Mouse (Mus musculus): ENCODE measurements around the gene Evx2. TPM values are rescaled to one million over a fixed set of nuclear protein-coding genes. Genes with fewer than 3 reads are reported as not detected.

The Evx2 gene
- not detected in 2 replicates for polyA plus RNA-seq (2021; fragmentation: Nextera tagmentation)
- long read RNA-seq, experiment 1: 0 reads
- long read RNA-seq, experiment 2: 0 reads

GRCm38 (mm10) chr2:74659507-74660005, at the start of gene Evx2:
Gene Evx2, minus strand, starts transcription at chr2:74659557.

DNA sequence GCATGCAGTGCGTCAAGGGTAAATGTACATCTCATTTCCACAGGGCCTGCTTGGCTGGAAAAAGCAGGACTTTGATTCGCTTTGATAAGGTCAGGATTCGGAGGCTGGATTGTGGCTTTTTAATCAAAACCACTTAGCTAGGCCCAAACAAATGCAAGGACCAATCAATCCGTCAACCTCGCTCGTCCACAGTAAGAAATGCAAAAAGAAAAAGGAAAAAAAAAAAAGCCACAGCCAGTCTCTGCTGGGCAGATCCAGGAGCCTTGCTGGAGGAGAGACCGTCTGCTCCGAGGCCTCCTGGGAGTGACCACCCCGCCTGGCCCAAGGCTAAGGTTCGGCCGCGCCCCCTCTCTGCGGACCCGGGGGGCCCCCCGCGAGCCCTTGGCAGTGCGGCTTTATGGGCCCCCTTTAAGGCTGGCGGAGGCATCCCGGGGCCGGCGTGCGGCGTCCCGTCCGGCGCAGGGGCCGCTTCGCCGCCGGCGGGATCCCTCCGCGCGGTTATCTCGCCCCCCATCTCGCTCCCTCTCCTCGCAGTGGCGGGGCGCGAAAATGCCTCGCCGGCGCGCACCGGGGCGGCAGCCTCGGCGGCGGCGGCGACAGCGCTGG, 45.1 kb upstream of the Evx2 start, which contains the start of gene Hoxd8:
Gene Hoxd8, plus strand, starts transcription at position 223 of the 606 bp plus-strand sequence.

DNA sequence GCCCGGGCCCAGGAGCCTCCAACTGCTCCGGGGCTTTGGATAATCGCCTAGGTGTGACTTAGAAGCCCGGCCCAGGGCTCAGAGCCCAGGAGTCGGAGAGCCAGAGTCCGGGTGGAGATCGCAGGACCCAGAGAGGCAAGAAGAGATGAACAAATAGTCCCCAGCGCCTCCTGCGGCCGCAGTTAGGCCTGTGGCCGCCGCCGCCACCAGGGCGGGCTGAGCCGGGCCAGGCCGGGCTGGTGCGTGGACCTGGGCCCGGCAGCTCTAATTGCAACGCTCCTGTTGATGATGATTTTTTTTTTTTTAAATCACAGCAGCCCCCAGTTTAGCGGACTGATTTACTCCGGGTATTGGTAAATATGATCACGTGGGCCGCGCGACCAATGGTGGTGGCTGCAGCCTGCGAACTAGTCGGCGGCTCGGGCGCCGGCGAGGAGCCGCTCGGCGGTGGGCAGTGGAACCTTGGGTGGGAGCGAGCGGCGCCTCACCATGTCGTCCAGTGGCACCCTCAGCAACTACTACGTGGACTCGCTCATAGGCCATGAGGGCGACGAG, 38.3 kb upstream of the Evx2 start, which contains the start of gene Hoxd9:
Gene Hoxd9, plus strand, starts transcription at position 161 of the 555 bp plus-strand sequence.

DNA sequence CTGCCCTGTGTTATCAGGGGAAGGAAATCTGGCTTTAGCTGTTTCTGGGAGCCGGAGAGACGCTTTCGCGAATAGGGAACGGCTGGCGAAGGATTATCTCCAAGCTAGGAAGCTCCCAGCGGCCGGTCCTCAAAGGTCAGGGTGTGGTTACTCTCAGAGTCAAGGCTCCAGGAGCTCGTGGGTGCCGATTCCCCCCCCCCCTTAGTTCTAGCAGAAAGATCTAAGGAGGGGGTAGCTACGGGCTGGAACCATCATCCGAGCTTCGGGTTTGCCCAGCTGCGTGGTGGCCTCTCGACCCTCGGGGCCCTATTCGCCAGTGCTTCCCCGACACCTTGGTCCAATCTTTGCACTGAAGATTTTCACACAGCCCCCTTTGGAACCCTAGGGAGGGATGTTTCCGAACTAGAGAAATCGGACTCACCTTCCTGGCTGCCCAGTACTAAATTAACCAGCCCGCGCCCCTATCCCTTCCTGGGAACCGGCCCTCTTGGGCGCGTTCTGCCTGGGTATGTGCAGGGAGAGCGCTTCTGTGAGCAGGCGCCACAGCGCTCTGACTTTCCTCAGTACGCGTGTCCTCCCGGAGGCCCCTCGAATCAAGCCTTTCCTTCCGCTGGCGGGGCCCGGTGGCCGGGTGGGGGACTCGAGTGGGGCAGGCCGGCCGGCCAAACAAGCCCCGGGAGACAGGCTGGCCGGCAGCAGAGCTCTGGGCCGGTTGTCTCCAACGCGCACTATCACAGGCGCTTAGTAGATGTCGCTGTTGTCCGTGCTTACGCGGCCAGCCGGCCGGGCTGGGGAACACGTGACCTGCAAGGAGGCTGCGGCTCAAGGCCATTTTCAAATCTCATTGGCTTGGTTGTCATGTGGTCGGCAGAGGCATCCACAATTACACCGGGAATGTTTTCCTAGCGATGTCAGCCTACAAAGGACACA, 31.9 kb upstream of the Evx2 start, which contains the start of gene Hoxd10:
Gene Hoxd10, plus strand, starts transcription at position 903 of the 930 bp plus-strand sequence.

DNA sequence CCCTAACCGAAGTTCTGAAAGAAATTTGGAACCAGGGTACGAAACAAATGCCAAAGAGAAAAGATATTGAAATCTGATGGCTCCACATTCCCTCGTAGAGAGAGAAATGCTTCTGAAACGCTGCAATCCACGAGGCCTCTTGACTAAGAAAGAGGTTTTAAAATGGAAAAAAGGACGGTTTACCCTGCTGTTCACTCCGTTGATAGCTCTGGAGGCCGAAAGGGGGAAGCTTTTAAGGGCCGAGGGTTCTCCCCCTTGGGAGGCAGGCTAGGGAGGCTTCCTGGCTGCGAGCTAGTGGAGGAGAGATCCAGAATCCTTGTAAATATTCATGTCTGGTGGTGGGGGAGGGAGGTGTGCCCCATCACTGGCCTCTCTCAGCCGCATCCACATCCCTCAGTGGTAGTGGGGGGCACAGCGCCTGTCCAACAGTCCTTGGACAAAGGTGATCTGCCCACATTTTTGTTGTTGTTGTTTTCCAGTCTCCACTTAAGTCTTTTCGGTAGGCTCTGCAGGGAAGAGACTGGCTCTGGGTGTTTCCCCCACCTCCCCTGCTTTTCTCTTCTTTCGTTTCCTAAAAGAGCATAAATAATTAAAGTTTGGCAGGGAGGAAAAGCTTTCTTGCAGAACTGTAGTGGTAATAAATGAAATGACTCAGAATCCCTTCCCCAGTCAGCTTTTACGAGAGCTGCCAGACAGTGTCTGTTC, 19.7 kb upstream of the Evx2 start, which contains the start of gene Hoxd11:
Gene Hoxd11, plus strand, starts transcription at position 667 of the 705 bp plus-strand sequence.

DNA sequence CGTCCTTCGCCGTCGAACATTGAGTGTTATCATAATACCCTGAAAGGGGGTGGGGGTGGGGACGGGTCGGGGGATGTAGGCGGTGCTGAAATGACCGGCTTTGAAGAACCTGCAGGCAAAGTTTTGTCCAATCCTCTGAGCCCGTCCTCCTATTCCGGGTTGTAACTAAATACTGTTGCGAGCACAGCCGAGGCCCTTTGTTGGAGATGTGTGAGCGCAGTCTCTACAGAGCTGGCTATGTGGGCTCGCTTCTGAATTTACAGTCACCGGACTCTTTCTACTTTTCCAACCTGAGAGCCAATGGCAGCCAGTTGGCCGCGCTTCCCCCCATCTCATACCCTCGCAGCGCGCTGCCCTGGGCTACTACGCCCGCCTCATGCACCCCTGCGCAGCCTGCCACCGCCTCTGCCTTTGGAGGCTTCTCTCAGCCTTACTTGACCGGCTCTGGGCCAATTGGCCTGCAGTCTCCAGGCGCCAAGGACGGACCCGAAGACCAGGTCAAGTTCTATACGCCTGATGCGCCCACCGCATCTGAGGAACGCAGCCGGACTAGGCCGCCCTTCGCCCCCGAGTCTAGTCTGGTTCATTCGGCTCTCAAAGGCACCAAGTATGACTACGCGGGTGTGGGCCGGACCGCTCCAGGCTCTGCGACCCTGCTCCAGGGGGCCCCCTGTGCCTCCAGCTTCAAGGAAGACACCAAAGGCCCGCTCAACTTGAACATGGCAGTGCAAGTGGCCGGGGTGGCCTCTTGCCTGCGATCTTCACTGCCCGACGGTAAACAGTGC, 15.7 kb upstream of the Evx2 start, which contains the start of gene Hoxd12:
Gene Hoxd12, plus strand, starts transcription at position 133 of the 785 bp plus-strand sequence.

DNA sequence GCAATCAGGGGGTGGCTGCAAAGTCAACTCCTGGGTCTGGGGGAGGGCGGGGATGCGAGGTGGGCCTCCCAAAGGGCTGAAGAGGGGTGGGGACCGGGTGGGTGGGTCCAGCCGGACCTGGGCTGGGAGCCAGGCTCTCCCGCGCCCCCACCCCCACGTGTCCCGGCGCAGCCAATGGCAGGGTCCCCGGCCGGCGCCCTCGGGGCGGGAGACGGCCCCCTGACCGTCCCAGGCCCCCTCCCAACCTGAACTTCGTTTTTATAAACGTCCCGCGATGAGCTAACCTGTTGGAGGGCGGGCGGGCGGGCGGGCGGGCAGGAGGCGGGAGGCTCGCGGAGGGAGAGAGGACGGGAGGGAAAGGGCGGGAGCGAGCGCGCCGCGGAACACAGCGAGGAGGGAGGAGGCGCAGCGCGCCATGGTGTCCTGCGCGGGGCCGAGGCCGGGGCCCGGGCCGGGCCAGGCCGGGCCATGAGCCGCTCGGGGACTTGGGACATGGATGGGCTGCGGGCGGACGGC, 8.5 kb upstream of the Evx2 start, which contains the start of gene Hoxd13:
Gene Hoxd13, plus strand, starts transcription at position 469 of the 516 bp plus-strand sequence.

Small RNA genes within 50 kb of the gene (microRNA-seq; reads per million reads assigned to microRNA genes)
- gene Gm44463: not detected

Other genes starting within 250 kb of the Evx2 start
- gene Lnpk, start 80.1 kb downstream of the Evx2 start, polyA plus RNA-seq (2021; fragmentation: Nextera tagmentation): 25.7 and 30.1 TPM in 2 replicates
- gene Hoxd13, start 8.8 kb upstream of the Evx2 start, polyA plus RNA-seq (2021; fragmentation: Nextera tagmentation): not detected in 2 replicates
- gene Hoxd12, start 15.5 kb upstream of the Evx2 start, polyA plus RNA-seq (2021; fragmentation: Nextera tagmentation): not detected in 2 replicates
- gene Hoxd11, start 20.0 kb upstream of the Evx2 start, polyA plus RNA-seq (2021; fragmentation: Nextera tagmentation): not detected in 2 replicates
- gene Hoxd10, start 32.4 kb upstream of the Evx2 start, polyA plus RNA-seq (2021; fragmentation: Nextera tagmentation): not detected in 2 replicates
- not detected in 2 replicates for gene Hoxd9, start 38.2 kb upstream of the Evx2 start, polyA plus RNA-seq (2021; fragmentation: Nextera tagmentation)
- gene Hoxd8, start 45.1 kb upstream of the Evx2 start, polyA plus RNA-seq (2021; fragmentation: Nextera tagmentation): not detected in 2 replicates
- not detected in 2 replicates for gene Hoxd3, start 52.4 kb upstream of the Evx2 start, polyA plus RNA-seq (2021; fragmentation: Nextera tagmentation)
- gene Hoxd4, start 52.4 kb upstream of the Evx2 start, polyA plus RNA-seq (2021; fragmentation: Nextera tagmentation): not detected in 2 replicates
- not detected in 2 replicates for gene Gm28230, start 67.2 kb upstream of the Evx2 start, polyA plus RNA-seq (2021; fragmentation: Nextera tagmentation)
- gene Hoxd1, start 103.4 kb upstream of the Evx2 start, polyA plus RNA-seq (2021; fragmentation: Nextera tagmentation): 0.08 and 0.09 TPM in 2 replicates
- 49.1 and 54.5 TPM in 2 replicates for gene Mtx2, start 166.2 kb upstream of the Evx2 start, polyA plus RNA-seq (2021; fragmentation: Nextera tagmentation)